Mouse (Mus musculus) heart, adult 2 months (tissue): ENCODE measurements around the gene Zfp688.

Experiments
- CTCF ChIP-seq: fragments of 200-600 bp; IDR thresholded peaks from 2 replicates; pipeline ENCODE4 v1.8.1; 2022; ENCODE audit warnings: antibody characterized with exemption, mild to moderate bottlenecking, moderate library complexity
- EP300 ChIP-seq: fragments of 200-500 bp; IDR thresholded peaks from 2 replicates; pipeline ENCODE4 v1.6.1; 2011; ENCODE audit warnings: low read depth, low read length, control low read depth; ENCODE audit not compliant: insufficient read depth
- POLR2A ChIP-seq: fragments of 200-500 bp; IDR thresholded peaks from 2 replicates; pipeline ENCODE4 v1.6.1; 2011; ENCODE audit warnings: mild to moderate bottlenecking, low read depth, low read length, control low read depth; ENCODE audit not compliant: insufficient read depth

DNA sequence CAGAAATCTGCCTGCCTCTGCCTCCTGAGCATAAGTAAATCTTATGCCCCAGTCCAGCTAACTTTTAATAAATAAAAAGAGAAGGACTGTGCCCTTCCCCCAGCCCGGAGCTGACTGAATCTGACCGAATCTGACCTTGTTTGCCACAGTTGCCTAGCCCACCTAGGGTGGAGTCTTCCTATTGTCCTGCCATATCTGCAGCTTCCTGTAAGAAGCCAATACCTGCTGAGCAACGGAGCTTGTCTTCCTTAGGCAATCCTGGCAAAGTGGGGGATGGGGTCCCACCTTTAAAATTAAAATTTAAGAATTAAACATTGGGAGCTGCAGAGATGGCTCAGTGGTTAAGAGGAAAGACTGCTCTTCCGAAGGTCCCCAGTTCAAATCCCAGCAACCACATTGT, 44.7 kb upstream of the Zfp688 start:
- no peak for TF ChIP-seq EP300
- TF ChIP-seq CTCF: no peak
- no peak for TF ChIP-seq POLR2A
